Mouse (Mus musculus) gastrocnemius, postnatal 10 days (tissue): ENCODE data around the gene Myg1. TPM values are rescaled to one million over a fixed set of nuclear protein-coding genes. Genes with fewer than 3 reads are reported as not detected.
"Not testable (repeated sequence)": the region's sequence is repeated elsewhere in the genome, so short reads cannot be mapped to it uniquely, and the experiment has no call there.

ENCODE experiments used
- DNase-seq: peaks from one replicate; pipeline ENCODE4 v3.0.0; 2021; ENCODE audit warnings: mixed read lengths
- long read RNA-seq, 2 experiments: library from polyadenylated mRNA; stranded (forward); transcript quantifications; one replicate each; pipeline ENCODE4 v2.0.0; 2021
- total RNA-seq, 2 experiments: library from RNA; stranded (reverse); gene quantifications; 2 replicates each; pipeline ENCODE4 v1.2.3; 2021

The Myg1 gene
- 10 to 100 TPM; 18.7 to 20.8 TPM for total RNA-seq
- long read RNA-seq, experiment 1, transcript Myg1-202 (7 exons, 1,480 nt), result major isoform, 9 of 12 reads
- long read RNA-seq, experiment 1, partial matches to known transcripts, result 1 of 12 reads
- long read RNA-seq, experiment 1, other reads (novel, unspliced or antisense), result 2 of 12 reads
- long read RNA-seq, experiment 2, transcript Myg1-202 (7 exons, 1,480 nt), result major isoform, 12 of 13 reads
- long read RNA-seq, experiment 2, partial matches to known transcripts, result 1 of 13 reads
- long read RNA-seq, experiment 2, other reads (novel, unspliced or antisense), result 0 of 13 reads

GRCm38 (mm10) chr15:102331610-102332015 is at the start of gene Myg1:
Gene Myg1, plus strand, starts transcription at chr15:102331709.
- peak; percentile 75 for DNase-seq

- no peak for DNase-seq
Observed at GRCm38 (mm10) chr15:102282463-102283292, 48.8 kb upstream of the Myg1 start.

- DNase-seq, result no peak
Observed at GRCm38 (mm10) chr15:102283648-102284047, 47.9 kb upstream of the Myg1 start.

GRCm38 (mm10) chr15:102287395-102287794 is 44.1 kb upstream of the Myg1 start:
- DNase-seq, result no peak

GRCm38 (mm10) chr15:102295633-102296367 is 35.7 kb upstream of the Myg1 start, which contains the start of gene Espl1:
Gene Espl1, plus strand, starts transcription at chr15:102296266.
- peak; percentile 92 for DNase-seq

- no peak for DNase-seq
Observed at GRCm38 (mm10) chr15:102296368-102297006, 35.0 kb upstream of the Myg1 start.

GRCm38 (mm10) chr15:102302542-102302941 is 29.0 kb upstream of the Myg1 start:
- DNase-seq, result no peak

GRCm38 (mm10) chr15:102308717-102309116 is 22.8 kb upstream of the Myg1 start:
- no peak for DNase-seq

GRCm38 (mm10) chr15:102310074-102310845 is 21.2 kb upstream of the Myg1 start:
- no peak for DNase-seq

- DNase-seq, result no peak
Observed at GRCm38 (mm10) chr15:102311489-102311888, 20.0 kb upstream of the Myg1 start.

- no peak for DNase-seq
Observed at GRCm38 (mm10) chr15:102315292-102315691, 16.2 kb upstream of the Myg1 start.

GRCm38 (mm10) chr15:102316263-102316662 is 15.2 kb upstream of the Myg1 start:
- peak; percentile 50 for DNase-seq

- DNase-seq, result no peak
Observed at GRCm38 (mm10) chr15:102324654-102325473, 6.6 kb upstream of the Myg1 start.

GRCm38 (mm10) chr15:102326022-102326576 is 5.4 kb upstream of the Myg1 start, which contains the start of gene Pfdn5:
Gene Pfdn5, plus strand, starts transcription at chr15:102326116.
- DNase-seq, result peak; percentile 82

- no peak for DNase-seq
Observed at GRCm38 (mm10) chr15:102326892-102327291, 4.6 kb upstream of the Myg1 start.

- DNase-seq, result no peak
Observed at GRCm38 (mm10) chr15:102335254-102335653, 3.7 kb downstream of the Myg1 start.

- not testable (repeated sequence) for DNase-seq
Observed at GRCm38 (mm10) chr15:102335925-102336324, 4.4 kb downstream of the Myg1 start.

- DNase-seq, result no peak
Observed at GRCm38 (mm10) chr15:102336946-102337345, 5.4 kb downstream of the Myg1 start.

GRCm38 (mm10) chr15:102339612-102340011 is 8.1 kb downstream of the Myg1 start:
- DNase-seq, result no peak

- peak; percentile 36 for DNase-seq
Observed at GRCm38 (mm10) chr15:102341580-102341979, 10.1 kb downstream of the Myg1 start.
